Mouse (Mus musculus): ENCODE data around the gene Ptprn. TPM values are rescaled to one million over a fixed set of nuclear protein-coding genes. Genes with fewer than 3 reads are reported as not detected.
A peak's percentile ranks its signal among the peaks of the same experiment; 100 is the strongest.

Gene Ptprn
- polyA plus RNA-seq, 1 experiment, result 384 TPM

- DNase-seq (ENCODE audit: extremely low spot score in 1 of 2, low spot score in 1 of 2), result no peak
Measured at GRCm38 (mm10) chr1:75227653-75228052, 36.6 kb downstream of the Ptprn start.

GRCm38 (mm10) chr1:75226138-75226537, 38.2 kb downstream of the Ptprn start:
- DNase-seq (ENCODE audit: extremely low spot score in 1 of 2, low spot score in 1 of 2), result no peak

- no peak for DNase-seq (ENCODE audit: extremely low spot score in 1 of 2, low spot score in 1 of 2)
Measured at GRCm38 (mm10) chr1:75225473-75225872, 38.8 kb downstream of the Ptprn start.

- DNase-seq (ENCODE audit: extremely low spot score in 1 of 2, low spot score in 1 of 2), result no peak
Measured at GRCm38 (mm10) chr1:75223532-75223931, 40.8 kb downstream of the Ptprn start.

- DNase-seq (ENCODE audit: extremely low spot score in 1 of 2, low spot score in 1 of 2), result no peak
Measured at GRCm38 (mm10) chr1:75222926-75223325, 41.4 kb downstream of the Ptprn start.

- no peak for DNase-seq (ENCODE audit: extremely low spot score in 1 of 2, low spot score in 1 of 2)
Measured at GRCm38 (mm10) chr1:75221538-75221937, 42.8 kb downstream of the Ptprn start.

- no peak for DNase-seq (ENCODE audit: extremely low spot score in 1 of 2, low spot score in 1 of 2)
Measured at GRCm38 (mm10) chr1:75219531-75219930, 44.8 kb downstream of the Ptprn start, which contains the start of gene Tuba4a. TSS of gene Tuba4a (minus strand) at chr1:75219865.

GRCm38 (mm10) chr1:75219078-75219477, 45.2 kb downstream of the Ptprn start:
- peak; percentile 89 to 95 for DNase-seq (ENCODE audit: extremely low spot score in 1 of 2, low spot score in 1 of 2)

- peak; percentile 48 to 77 for DNase-seq (ENCODE audit: extremely low spot score in 1 of 2, low spot score in 1 of 2)
Measured at GRCm38 (mm10) chr1:75218227-75219001, 45.9 kb downstream of the Ptprn start.

- peak in 1 of 2 experiments; percentile 70 for DNase-seq (ENCODE audit: extremely low spot score in 1 of 2, low spot score in 1 of 2)
Measured at GRCm38 (mm10) chr1:75217893-75218226, 46.4 kb downstream of the Ptprn start.

GRCm38 (mm10) chr1:75216797-75217585, 47.3 kb downstream of the Ptprn start:
- no peak for DNase-seq (ENCODE audit: extremely low spot score in 1 of 2, low spot score in 1 of 2)

- DNase-seq (ENCODE audit: extremely low spot score in 1 of 2, low spot score in 1 of 2), result no peak
Measured at GRCm38 (mm10) chr1:75215785-75216184, 48.5 kb downstream of the Ptprn start.

- peak in 1 of 2 experiments; percentile 75 for DNase-seq (ENCODE audit: extremely low spot score in 1 of 2, low spot score in 1 of 2)
Measured at GRCm38 (mm10) chr1:75214886-75215285, 49.4 kb downstream of the Ptprn start.

GRCm38 (mm10) chr1:75214442-75214841, 49.9 kb downstream of the Ptprn start:
- DNase-seq (ENCODE audit: extremely low spot score in 1 of 2, low spot score in 1 of 2), result no peak

- no peak for DNase-seq (ENCODE audit: extremely low spot score in 1 of 2, low spot score in 1 of 2)
Measured at GRCm38 (mm10) chr1:75213096-75213495, 51.2 kb downstream of the Ptprn start.

GRCm38 (mm10) chr1:75212542-75212941, 51.8 kb downstream of the Ptprn start:
- DNase-seq (ENCODE audit: extremely low spot score in 1 of 2, low spot score in 1 of 2), result no peak

- DNase-seq (ENCODE audit: extremely low spot score in 1 of 2, low spot score in 1 of 2), result no peak
Measured at GRCm38 (mm10) chr1:75211141-75211708, 53.1 kb downstream of the Ptprn start.

- peak; percentile 89 to 98 for DNase-seq (ENCODE audit: extremely low spot score in 1 of 2, low spot score in 1 of 2)
Measured at GRCm38 (mm10) chr1:75210136-75211087, 53.9 kb downstream of the Ptprn start, which contains the start of the genes Glb1l and Stk16. TSS of gene Glb1l (minus strand) at chr1:75210813. TSS of gene Stk16 (plus strand) at chr1:75210838.

GRCm38 (mm10) chr1:75208967-75209678, 55.2 kb downstream of the Ptprn start:
- DNase-seq (ENCODE audit: extremely low spot score in 1 of 2, low spot score in 1 of 2), result no peak
